Mouse (Mus musculus) sigmoid colon, adult 10 weeks (tissue): ENCODE data around the gene Gm20865. TPM values are rescaled to one million over a fixed set of nuclear protein-coding genes. Genes with fewer than 3 reads are reported as not detected.

Experiments
- polyA plus RNA-seq: library from polyadenylated mRNA; stranded (reverse); fragments of 350-450 nt; fragmentation: Illumina TruSeq; extraction: RNeasy Lipid Tissue Mini Kit (QIAGEN cat#74804); gene quantifications from one replicate; pipeline ENCODE4 v1.2.3, GENCODE M21; 2014; ENCODE audit warnings: low read depth, low replicate concordance

Gm20865 gene
- polyA plus RNA-seq: not detected

GRCm38 (mm10) chrY:21241275-21241674 lies at the start of gene Gm20865:
Gene Gm20865 (plus strand): TSS chrY:21241575.

Other genes with a start within 250 kb of the Gm20865 start
- not detected for gene Gm29866, start 247.9 kb upstream of the Gm20865 start, polyA plus RNA-seq
- gene Gm20909, start 77.0 kb upstream of the Gm20865 start, polyA plus RNA-seq: not detected